Comparison of ENCODE assay signal across 8 mouse cellular contexts in genomic region chr17:31664760-31665159, GRCm38 (mm10). TPM values are rescaled to one million over a fixed set of nuclear protein-coding genes. Genes with fewer than 3 reads are reported as not detected.
DNase-seq lines count a peak whose midpoint lies in the region; ATAC-seq and TF ChIP-seq lines count a peak whose summit lies in the region.

No protein-coding gene starts in this region.

- no peak overlapping the region for H3K27ac ChIP-seq in bone marrow, adult 2 months (ENCODE audit: control insufficient read depth, insufficient read depth, low read depth, low read length, poor library complexity)
- H3K27ac ChIP-seq in embryonic fibroblast, embryonic 13.5 days (ENCODE audit: insufficient read depth, low read length): no peak overlapping the region
- no peak overlapping the region for H3K27ac ChIP-seq in heart, embryonic 10.5 days
- no peak overlapping the region for H3K27ac ChIP-seq in liver, embryonic 16.5 days (ENCODE audit: low read length)
- no peak overlapping the region for H3K27ac ChIP-seq in olfactory bulb, adult 2 months (ENCODE audit: insufficient read depth, low read depth, low read length)

- no peak overlapping the region for H3K9ac ChIP-seq in liver, embryonic 16.5 days (ENCODE audit: low read depth, low read length)

- no peaks in the 10 kb centered on the region for H3K9me3 ChIP-seq in heart, embryonic 10.5 days
- no peaks in the 10 kb centered on the region for H3K9me3 ChIP-seq in liver, embryonic 16.5 days (replicated peaks; ENCODE audit: control insufficient read depth, low read length)

- no peaks in the 10 kb centered on the region for H3K36me3 ChIP-seq in heart, embryonic 10.5 days
- H3K36me3 ChIP-seq in liver, embryonic 16.5 days (ENCODE audit: control insufficient read depth, insufficient read depth): no peaks in the 10 kb centered on the region

- DNase-seq in CD4-positive helper T cell, adult 2 months (ENCODE audit: low read depth, low spot score): peak; percentile 81
- peak; percentile 91 for DNase-seq in heart, embryonic 10.5 days (ENCODE audit: low spot score)
- DNase-seq in kidney, postnatal 14 days: peak; percentile 91
- peak; percentile 63 for DNase-seq in testis, postnatal 14 days (ENCODE audit: low spot score)

- no peak for TF ChIP-seq POLR2A in bone marrow, adult 2 months (IDR thresholded peaks at IDR 0.05; ENCODE audit: borderline replicate concordance, control insufficient read depth, low read depth, low read length)
- no peak for TF ChIP-seq POLR2A in embryonic fibroblast, embryonic 13.5 days (IDR thresholded peaks at IDR 0.05; ENCODE audit: low read depth, low read length)
- no peak for TF ChIP-seq POLR2A in olfactory bulb, adult 2 months (IDR thresholded peaks at IDR 0.05; ENCODE audit: insufficient read depth, low read depth, low read length)

- no peak overlapping the region for H3K4me2 ChIP-seq in liver, embryonic 16.5 days (ENCODE audit: low read depth, low read length)

- no peaks in the 10 kb centered on the region for H3K27me3 ChIP-seq in heart, embryonic 10.5 days (ENCODE audit: insufficient read depth, poor library complexity, severe bottlenecking)
- no peaks in the 10 kb centered on the region for H3K27me3 ChIP-seq in liver, embryonic 16.5 days (ENCODE audit: control insufficient read depth, insufficient read depth, low read depth, low read length)

- peak; percentile 93 for TF ChIP-seq CTCF in bone marrow, adult 2 months (IDR thresholded peaks at IDR 0.05; ENCODE audit: control insufficient read depth, insufficient read depth, low read length)
- TF ChIP-seq CTCF in embryonic fibroblast, embryonic 13.5 days (IDR thresholded peaks at IDR 0.05; ENCODE audit: borderline replicate concordance, insufficient read depth, low read length): peak; percentile 80
- peak; percentile 48; the same call in 1 of the 2 replicates for TF ChIP-seq CTCF in olfactory bulb, adult 2 months (IDR thresholded peaks at IDR 0.05; ENCODE audit: insufficient read depth, low read depth, low read length)

- H3K4me3 ChIP-seq in bone marrow, adult 2 months (replicated peaks; ENCODE audit: control insufficient read depth, low read depth, low read length): no peak overlapping the region
- H3K4me3 ChIP-seq in embryonic fibroblast, embryonic 13.5 days (ENCODE audit: insufficient read depth, low read length): no peak overlapping the region
- no peak overlapping the region for H3K4me3 ChIP-seq in heart, embryonic 10.5 days
- no peak overlapping the region for H3K4me3 ChIP-seq in liver, embryonic 16.5 days (ENCODE audit: low read depth, low read length)
- no peak overlapping the region for H3K4me3 ChIP-seq in olfactory bulb, adult 2 months (ENCODE audit: insufficient read depth, low read depth, low read length)

- ATAC-seq in liver, embryonic 16.5 days (ENCODE audit: low read depth): peak; percentile 71

- no peaks in the 10 kb centered on the region for H3K4me1 ChIP-seq in bone marrow, adult 2 months (ENCODE audit: control insufficient read depth, insufficient read depth, low read length)
- no peaks in the 10 kb centered on the region for H3K4me1 ChIP-seq in embryonic fibroblast, embryonic 13.5 days (ENCODE audit: control insufficient read depth, insufficient read depth, low read length)
- peaks cover 6% of the 10 kb centered on the region; the same call in 1 of the 2 replicates for H3K4me1 ChIP-seq in heart, embryonic 10.5 days
- no peaks in the 10 kb centered on the region for H3K4me1 ChIP-seq in liver, embryonic 16.5 days (ENCODE audit: control insufficient read depth, low read depth, low read length)
- H3K4me1 ChIP-seq in olfactory bulb, adult 2 months (ENCODE audit: control insufficient read depth, insufficient read depth, low read length): no peaks in the 10 kb centered on the region

- WGBS in bone marrow, adult 2 months: 3% methylated on average over 4 of the region's 4 CpGs
- 10% methylated on average over 4 of the region's 4 CpGs for WGBS in heart, embryonic 10.5 days
- 4% methylated on average over 4 of the region's 4 CpGs for WGBS in liver, embryonic 16.5 days (ENCODE audit: insufficient replicate concordance)
- WGBS in olfactory bulb, adult 2 months: 9% methylated on average over 4 of the region's 4 CpGs

RNA-seq across cellular contexts. Expression of gene U2af1, which starts 6.1 kb away (rescaled TPM):
- 228 and 282 TPM in 2 replicates for polyA plus RNA-seq in bone marrow, adult 2 months (2011; ENCODE audit: insufficient read depth, insufficient read length, low replicate concordance, missing spikeins)
- polyA plus RNA-seq in embryonic fibroblast, embryonic 13.5 days (2011; ENCODE audit: insufficient read length, low read depth, missing spikeins): 171 and 195 TPM in 2 replicates
- polyA plus RNA-seq in heart, embryonic 10.5 days (2016; fragmentation: Nextera tagmentation; extraction: Ambion mirVana): 271 and 373 TPM in 2 replicates
- polyA plus RNA-seq in liver, embryonic 16.5 days (2015; fragmentation: Nextera tagmentation; extraction: Ambion mirVana): 126 and 129 TPM in 2 replicates
- 633 TPM in 1 of 2 replicates, not detected in the other for polyA plus RNA-seq in olfactory bulb, adult 2 months (2012; ENCODE audit: insufficient read depth, insufficient read length, low replicate concordance, missing spikeins)

RNA-seq across cellular contexts. Expression of gene Cryaa, which starts 12.8 kb away (rescaled TPM):
- polyA plus RNA-seq in bone marrow, adult 2 months (2011; ENCODE audit: insufficient read depth, insufficient read length, low replicate concordance, missing spikeins): not detected in 2 replicates
- polyA plus RNA-seq in embryonic fibroblast, embryonic 13.5 days (2011; ENCODE audit: insufficient read length, low read depth, missing spikeins): not detected in 2 replicates
- polyA plus RNA-seq in heart, embryonic 10.5 days (2016; fragmentation: Nextera tagmentation; extraction: Ambion mirVana): not detected in 2 replicates
- not detected in 2 replicates for polyA plus RNA-seq in liver, embryonic 16.5 days (2015; fragmentation: Nextera tagmentation; extraction: Ambion mirVana)
- polyA plus RNA-seq in olfactory bulb, adult 2 months (2012; ENCODE audit: insufficient read depth, insufficient read length, low replicate concordance, missing spikeins): not detected in 2 replicates

RNA-seq across cellular contexts. Expression of gene Cbs, which starts 27.7 kb away (rescaled TPM):
- polyA plus RNA-seq in bone marrow, adult 2 months (2011; ENCODE audit: insufficient read depth, insufficient read length, low replicate concordance, missing spikeins): 1.3 and 4.8 TPM in 2 replicates
- polyA plus RNA-seq in embryonic fibroblast, embryonic 13.5 days (2011; ENCODE audit: insufficient read length, low read depth, missing spikeins): 1.7 and 2.4 TPM in 2 replicates
- polyA plus RNA-seq in heart, embryonic 10.5 days (2016; fragmentation: Nextera tagmentation; extraction: Ambion mirVana): 0.89 and 2.1 TPM in 2 replicates
- polyA plus RNA-seq in liver, embryonic 16.5 days (2015; fragmentation: Nextera tagmentation; extraction: Ambion mirVana): 59.8 and 69.0 TPM in 2 replicates
- polyA plus RNA-seq in olfactory bulb, adult 2 months (2012; ENCODE audit: insufficient read depth, insufficient read length, low replicate concordance, missing spikeins): not detected in 2 replicates
